Mouse (Mus musculus): Measurements from ENCODE around the gene Adgrl4. TPM values are rescaled to one million over a fixed set of nuclear protein-coding genes. Genes with fewer than 3 reads are reported as not detected.

Adgrl4 gene
- polyA plus RNA-seq, 1 experiment from 2014 or later: 7.3 TPM

- 68% methylated on average over 6 of the region's 6 CpGs for WGBS
- ATAC-seq (replicated peaks; ENCODE audit: low FRiP score, low TSS enrichment, low read depth): no peak
- Histone ChIP-seq H3K4me3 (ENCODE audit: low read depth, low read length) (no peak overlapping the region), H3K27me3 (replicated peaks; ENCODE audit: control insufficient read depth, insufficient read depth, low read length) (no peaks in the 10 kb centered on the region), H3K9me3 (ENCODE audit: control insufficient read depth, low read length) (no peaks in the 10 kb centered on the region), H3K4me1 (replicated peaks; ENCODE audit: control insufficient read depth, insufficient read depth, low read length) (no peaks in the 10 kb centered on the region), H3K9ac (ENCODE audit: low read length) (no peak overlapping the region), H3K27ac (ENCODE audit: low read depth) (no peak overlapping the region), H3K36me3 (ENCODE audit: control insufficient read depth, insufficient read depth, low read length) (no peaks in the 10 kb centered on the region), H3K4me2 (ENCODE audit: low read length) (no peak overlapping the region)
- no peak for DNase-seq (ENCODE audit: low spot score)
Observed at GRCm38 (mm10) chr3:151454985-151455701, 17.5 kb downstream of the Adgrl4 start.

DNA sequence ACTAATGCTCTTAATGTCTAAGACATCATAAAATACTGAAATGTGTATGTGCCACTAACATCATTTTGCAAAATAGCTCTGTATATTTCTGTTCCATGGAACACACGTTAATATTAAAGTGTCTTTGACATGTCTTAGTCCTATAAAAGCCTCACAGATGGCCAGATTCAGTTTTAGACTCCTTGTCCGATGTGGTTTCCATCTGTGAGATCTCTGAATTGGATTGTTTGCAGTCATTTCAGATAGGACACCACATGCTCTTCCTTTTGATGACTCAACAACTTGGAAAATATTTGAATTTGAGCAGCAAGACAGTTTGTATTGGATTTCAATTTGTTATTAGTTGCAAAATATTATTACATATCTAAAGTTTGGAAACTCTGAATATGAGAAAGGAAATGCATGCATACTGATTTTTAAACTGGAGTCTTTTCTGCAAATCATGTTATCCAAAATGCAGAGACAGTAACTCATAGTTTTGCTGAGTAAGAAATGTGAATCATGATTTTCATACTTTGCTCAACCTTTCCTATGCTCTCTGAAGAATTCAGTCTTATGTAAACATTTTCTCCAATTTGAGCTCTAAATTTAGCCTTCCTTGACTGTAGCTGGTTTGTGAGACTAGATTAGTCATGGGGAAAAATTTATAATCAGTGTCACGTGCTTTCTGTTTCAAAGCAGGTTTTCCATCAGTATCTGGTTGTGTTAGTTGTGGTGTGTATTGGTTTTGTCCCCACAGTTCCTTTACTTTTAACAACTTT lies 21.9 kb downstream of the Adgrl4 start:
- Histone ChIP-seq H3K4me3 (ENCODE audit: low read depth, low read length) (no peak overlapping the region), H3K27ac (ENCODE audit: low read depth) (no peak overlapping the region), H3K36me3 (ENCODE audit: control insufficient read depth, insufficient read depth, low read length) (no peaks in the 10 kb centered on the region), H3K4me1 (replicated peaks; ENCODE audit: control insufficient read depth, insufficient read depth, low read length) (no peaks in the 10 kb centered on the region), H3K9ac (ENCODE audit: low read length) (no peak overlapping the region), H3K27me3 (replicated peaks; ENCODE audit: control insufficient read depth, insufficient read depth, low read length) (no peaks in the 10 kb centered on the region), H3K4me2 (ENCODE audit: low read length) (no peak overlapping the region), H3K9me3 (ENCODE audit: control insufficient read depth, low read length) (no peaks in the 10 kb centered on the region)
- ATAC-seq (replicated peaks; ENCODE audit: low FRiP score, low TSS enrichment, low read depth) (no peak), DNase-seq (ENCODE audit: low spot score) (no peak)
- 63% methylated on average over 3 of the region's 3 CpGs for WGBS

DNA sequence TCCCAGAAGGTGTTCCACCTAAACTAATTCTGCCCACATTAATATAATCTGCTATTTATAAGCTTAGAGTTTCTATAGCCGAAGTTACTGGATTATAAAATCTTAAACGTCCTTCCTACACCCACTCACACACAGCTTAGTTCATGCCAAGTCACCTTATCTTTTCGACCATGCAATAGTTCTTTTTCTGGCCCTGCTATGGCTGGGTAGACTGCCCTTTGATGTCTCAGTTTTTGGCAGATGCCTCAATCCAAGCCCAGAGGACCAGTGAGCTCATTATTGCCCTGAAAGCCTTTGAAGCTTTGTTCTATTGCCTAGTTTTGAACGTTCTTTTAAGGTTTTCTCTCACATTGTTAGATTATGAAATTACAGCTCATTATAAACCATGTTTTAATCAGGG lies 27.5 kb downstream of the Adgrl4 start:
- no peaks in the 10 kb centered on the region for H3K27me3 ChIP-seq (replicated peaks; ENCODE audit: control insufficient read depth, insufficient read depth, low read length)
- H3K27ac ChIP-seq (ENCODE audit: low read depth): no peak overlapping the region
- H3K9me3 ChIP-seq (ENCODE audit: control insufficient read depth, low read length): no peaks in the 10 kb centered on the region
- H3K4me2 ChIP-seq (ENCODE audit: low read length): no peak overlapping the region
- H3K36me3 ChIP-seq (ENCODE audit: control insufficient read depth, insufficient read depth, low read length): no peaks in the 10 kb centered on the region
- WGBS: 68% methylated on average over 4 of the region's 4 CpGs
- no peak overlapping the region for H3K4me3 ChIP-seq (ENCODE audit: low read depth, low read length)
- no peaks in the 10 kb centered on the region for H3K4me1 ChIP-seq (replicated peaks; ENCODE audit: control insufficient read depth, insufficient read depth, low read length)
- no peak overlapping the region for H3K9ac ChIP-seq (ENCODE audit: low read length)
- ATAC-seq (replicated peaks; ENCODE audit: low FRiP score, low TSS enrichment, low read depth) (no peak), DNase-seq (ENCODE audit: low spot score) (no peak)

GRCm38 (mm10) chr3:151488853-151489252 lies 51.2 kb downstream of the Adgrl4 start:
- no peak overlapping the region for H3K27ac ChIP-seq (ENCODE audit: low read depth)
- no peaks in the 10 kb centered on the region for H3K4me1 ChIP-seq (replicated peaks; ENCODE audit: control insufficient read depth, insufficient read depth, low read length)
- DNase-seq (ENCODE audit: low spot score) (no peak), ATAC-seq (replicated peaks; ENCODE audit: low FRiP score, low TSS enrichment, low read depth) (no peak)
- no peaks in the 10 kb centered on the region for H3K36me3 ChIP-seq (ENCODE audit: control insufficient read depth, insufficient read depth, low read length)
- H3K4me2 ChIP-seq (ENCODE audit: low read length): no peak overlapping the region
- WGBS: 93% methylated on average over 4 of the region's 4 CpGs
- no peak overlapping the region for H3K4me3 ChIP-seq (ENCODE audit: low read depth, low read length)
- no peaks in the 10 kb centered on the region for H3K27me3 ChIP-seq (replicated peaks; ENCODE audit: control insufficient read depth, insufficient read depth, low read length)
- H3K9ac ChIP-seq (ENCODE audit: low read length): no peak overlapping the region
- H3K9me3 ChIP-seq (ENCODE audit: control insufficient read depth, low read length): no peaks in the 10 kb centered on the region

- Histone ChIP-seq H3K27me3 (replicated peaks; ENCODE audit: control insufficient read depth, insufficient read depth, low read length) (no peaks in the 10 kb centered on the region), H3K36me3 (ENCODE audit: control insufficient read depth, insufficient read depth, low read length) (no peaks in the 10 kb centered on the region), H3K4me3 (ENCODE audit: low read depth, low read length) (no peak overlapping the region), H3K4me1 (replicated peaks; ENCODE audit: control insufficient read depth, insufficient read depth, low read length) (no peaks in the 10 kb centered on the region), H3K27ac (ENCODE audit: low read depth) (no peak overlapping the region), H3K4me2 (ENCODE audit: low read length) (no peak overlapping the region), H3K9ac (ENCODE audit: low read length) (no peak overlapping the region), H3K9me3 (ENCODE audit: control insufficient read depth, low read length) (no peaks in the 10 kb centered on the region)
- WGBS: 85% methylated on average over 3 of the region's 3 CpGs
- DNase-seq (ENCODE audit: low spot score) (no peak), ATAC-seq (replicated peaks; ENCODE audit: low FRiP score, low TSS enrichment, low read depth) (no peak)
Observed at GRCm38 (mm10) chr3:151505606-151506005, 67.9 kb downstream of the Adgrl4 start.

DNA sequence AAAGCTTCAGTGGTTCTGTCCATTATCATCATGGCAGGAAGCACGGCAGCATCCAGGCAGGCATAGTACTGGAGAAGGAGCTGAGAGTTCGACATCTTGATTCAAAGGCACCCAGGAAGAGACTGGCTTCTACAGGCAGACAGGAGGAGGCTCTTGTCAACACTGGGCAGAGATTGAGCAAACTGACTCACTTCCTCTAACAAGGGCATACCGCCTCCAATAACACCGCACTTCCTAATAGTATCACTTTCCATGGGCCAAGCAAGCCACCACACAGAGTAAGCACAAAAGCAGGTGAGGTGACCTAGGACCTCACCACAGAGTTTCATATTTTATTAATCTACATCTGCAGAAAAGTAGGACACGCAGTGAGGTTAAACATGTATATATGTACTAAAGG lies 73.5 kb downstream of the Adgrl4 start:
- Histone ChIP-seq H3K27ac (ENCODE audit: low read depth) (no peak overlapping the region), H3K9me3 (ENCODE audit: control insufficient read depth, low read length) (no peaks in the 10 kb centered on the region), H3K4me2 (ENCODE audit: low read length) (no peak overlapping the region), H3K27me3 (replicated peaks; ENCODE audit: control insufficient read depth, insufficient read depth, low read length) (no peaks in the 10 kb centered on the region), H3K4me3 (ENCODE audit: low read depth, low read length) (no peak overlapping the region), H3K36me3 (ENCODE audit: control insufficient read depth, insufficient read depth, low read length) (no peaks in the 10 kb centered on the region), H3K4me1 (replicated peaks; ENCODE audit: control insufficient read depth, insufficient read depth, low read length) (no peaks in the 10 kb centered on the region), H3K9ac (ENCODE audit: low read length) (no peak overlapping the region)
- ATAC-seq (replicated peaks; ENCODE audit: low FRiP score, low TSS enrichment, low read depth) (no peak), DNase-seq (ENCODE audit: low spot score) (no peak)
- WGBS: 84% methylated on average over 5 of the region's 5 CpGs

DNA sequence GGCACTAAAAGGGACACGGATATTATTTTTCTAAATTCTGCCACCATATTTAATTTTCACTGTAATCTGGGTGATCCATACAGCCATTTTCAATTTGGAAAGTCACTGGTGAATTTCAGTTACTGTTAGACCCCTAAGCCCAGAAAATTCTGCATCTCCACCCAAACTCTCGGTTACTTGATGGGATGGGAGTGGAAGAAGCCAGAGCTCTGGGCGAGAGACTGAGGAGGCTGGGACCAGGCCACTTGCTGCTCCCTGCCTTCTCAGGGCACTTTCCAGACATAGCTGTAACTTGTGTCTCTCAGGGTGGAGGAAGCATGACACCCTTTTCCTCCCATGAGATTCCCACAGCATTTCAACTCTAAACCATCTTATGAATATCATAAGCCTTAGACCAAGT lies 109.5 kb downstream of the Adgrl4 start:
- no peaks in the 10 kb centered on the region for H3K36me3 ChIP-seq (ENCODE audit: control insufficient read depth, insufficient read depth, low read length)
- DNase-seq (ENCODE audit: low spot score): no peak
- H3K4me2 ChIP-seq (ENCODE audit: low read length): no peak overlapping the region
- no peak for ATAC-seq (replicated peaks; ENCODE audit: low FRiP score, low TSS enrichment, low read depth)
- no peaks in the 10 kb centered on the region for H3K4me1 ChIP-seq (replicated peaks; ENCODE audit: control insufficient read depth, insufficient read depth, low read length)
- 87% methylated on average over 3 of the region's 3 CpGs for WGBS
- no peak overlapping the region for H3K4me3 ChIP-seq (ENCODE audit: low read depth, low read length)
- H3K27ac ChIP-seq (ENCODE audit: low read depth): no peak overlapping the region
- no peak overlapping the region for H3K9ac ChIP-seq (ENCODE audit: low read length)
- H3K27me3 ChIP-seq (replicated peaks; ENCODE audit: control insufficient read depth, insufficient read depth, low read length): no peaks in the 10 kb centered on the region
- no peaks in the 10 kb centered on the region for H3K9me3 ChIP-seq (ENCODE audit: control insufficient read depth, low read length)

DNA sequence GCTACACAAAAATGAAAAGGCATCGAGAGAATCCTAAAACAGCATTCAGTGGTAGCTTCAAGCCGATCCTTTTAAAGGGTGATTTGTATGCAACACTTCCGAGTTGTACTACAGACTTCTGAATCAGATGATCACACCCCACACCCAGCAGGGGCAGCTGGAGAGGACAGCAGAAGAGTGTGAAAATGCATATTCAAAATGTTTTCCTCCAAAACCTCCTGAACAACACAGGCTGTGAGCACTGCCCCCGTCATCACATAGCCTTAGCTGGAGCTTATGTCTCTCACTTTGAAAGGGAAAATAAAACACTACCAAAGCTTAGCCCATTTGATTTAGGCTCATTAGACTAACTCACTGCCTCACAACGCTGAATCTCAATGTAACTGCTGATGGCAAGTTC lies 113.3 kb downstream of the Adgrl4 start:
- no peak overlapping the region for H3K4me2 ChIP-seq (ENCODE audit: low read length)
- no peaks in the 10 kb centered on the region for H3K4me1 ChIP-seq (replicated peaks; ENCODE audit: control insufficient read depth, insufficient read depth, low read length)
- no peak overlapping the region for H3K4me3 ChIP-seq (ENCODE audit: low read depth, low read length)
- no peaks in the 10 kb centered on the region for H3K27me3 ChIP-seq (replicated peaks; ENCODE audit: control insufficient read depth, insufficient read depth, low read length)
- H3K27ac ChIP-seq (ENCODE audit: low read depth): no peak overlapping the region
- no peak overlapping the region for H3K9ac ChIP-seq (ENCODE audit: low read length)
- ATAC-seq (replicated peaks; ENCODE audit: low FRiP score, low TSS enrichment, low read depth) (no peak), DNase-seq (ENCODE audit: low spot score) (no peak)
- no peaks in the 10 kb centered on the region for H3K36me3 ChIP-seq (ENCODE audit: control insufficient read depth, insufficient read depth, low read length)
- H3K9me3 ChIP-seq (ENCODE audit: control insufficient read depth, low read length): no peaks in the 10 kb centered on the region
- WGBS: 42% methylated on average over 5 of the region's 5 CpGs

- Histone ChIP-seq H3K36me3 (ENCODE audit: control insufficient read depth, insufficient read depth, low read length) (no peaks in the 10 kb centered on the region), H3K4me2 (ENCODE audit: low read length) (no peak overlapping the region), H3K27me3 (replicated peaks; ENCODE audit: control insufficient read depth, insufficient read depth, low read length) (no peaks in the 10 kb centered on the region), H3K9ac (ENCODE audit: low read length) (no peak overlapping the region), H3K4me1 (replicated peaks; ENCODE audit: control insufficient read depth, insufficient read depth, low read length) (no peaks in the 10 kb centered on the region), H3K27ac (ENCODE audit: low read depth) (no peak overlapping the region), H3K4me3 (ENCODE audit: low read depth, low read length) (no peak overlapping the region), H3K9me3 (ENCODE audit: control insufficient read depth, low read length) (no peaks in the 10 kb centered on the region)
- DNase-seq (ENCODE audit: low spot score) (no peak), ATAC-seq (replicated peaks; ENCODE audit: low FRiP score, low TSS enrichment, low read depth) (no peak)
- WGBS: 97% methylated on average over 2 of the region's 2 CpGs
Observed at GRCm38 (mm10) chr3:151556635-151557034, 118.9 kb downstream of the Adgrl4 start.

All from intestine, embryonic 14.5 days (tissue).